Mouse (Mus musculus): Measurements from ENCODE around the gene Rxrb. TPM values are rescaled to one million over a fixed set of nuclear protein-coding genes. Genes with fewer than 3 reads are reported as not detected.

The Rxrb gene
- total and polyA plus RNA-seq, 3 experiments, result 27.0 to 47.7 (median 36.9) TPM

DNA sequence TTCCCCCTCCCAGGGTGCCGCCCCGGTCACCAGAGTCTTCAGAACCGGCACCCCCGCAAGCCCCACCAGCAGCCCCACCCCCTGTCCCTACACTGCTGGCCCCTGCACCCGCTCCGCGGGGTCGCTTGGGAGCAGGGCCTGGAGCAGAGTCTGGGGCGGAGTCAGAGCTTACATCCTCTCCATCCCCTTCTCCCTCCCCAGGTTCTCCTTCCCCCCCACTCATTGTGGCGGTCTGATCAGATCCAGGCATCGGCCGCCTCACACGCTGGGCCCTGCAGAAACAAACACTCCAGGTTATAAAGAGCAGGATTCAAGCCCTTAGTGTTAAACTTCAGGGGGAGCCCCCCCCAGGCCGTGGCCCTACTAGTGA, 9.2 kb upstream of the Rxrb start:
- Histone ChIP-seq H3K27me3 (replicated peaks) (no peaks in the 10 kb centered on the region), H3K4me1 (ENCODE audit: control insufficient read depth in 1 of 2, insufficient read depth in 2 of 2) (peaks cover 14 to 28% of the 10 kb centered on the region in 2 experiments), H3K79me2 (replicated peaks; ENCODE audit: control insufficient read depth, extremely low read depth, insufficient read depth, poor library complexity, severe bottlenecking) (0 out of 2 replicates have a peak, but pooled peaks cover 2% of the 10 kb centered on the region), H3K27ac (ENCODE audit: insufficient read depth, low read depth) (no peak overlapping the region), H3K36me3 (replicated peaks in 1 of 2; ENCODE audit: control insufficient read depth in 1 of 2, insufficient read depth in 1 of 2, low read length in 1 of 2) (peaks cover 14 to 32% of the 10 kb centered on the region in 2 experiments), H3K9me3 (replicated peaks; ENCODE audit: low read length) (peaks cover 27% of the 10 kb centered on the region), H3K4me3 (replicated peaks in 1 of 3; ENCODE audit: low read depth in 2 of 3, low read length in 2 of 3, poor library complexity in 1 of 3) (no peak overlapping the region), H3K4me2 (ENCODE audit: insufficient read depth, low read depth, poor library complexity, severe bottlenecking) (no peak overlapping the region), H3K9ac (ENCODE audit: insufficient read depth, low read depth) (no peak overlapping the region)
- TF ChIP-seq CTCF (conservative IDR thresholded peaks at IDR 0.05 in 1 of 2, IDR thresholded peaks at IDR 0.05 in 1 of 2; ENCODE audit: low read depth in 2 of 2, low read length in 2 of 2) (no peak), RCOR1 (conservative IDR thresholded peaks at IDR 0.05; ENCODE audit: low read depth, low read length) (no peak), BHLHE40 (IDR thresholded peaks at IDR 0.05; ENCODE audit: low read depth, low read length) (no peak), ETS1 (conservative IDR thresholded peaks at IDR 0.05; ENCODE audit: low read depth, low read length) (no peak), USF1 (IDR thresholded peaks at IDR 0.05; ENCODE audit: low read depth, low read length) (no peak)
- no peak for DNase-seq (ENCODE audit: extremely low read depth)
- in situ Hi-C loops (cut with MboI; ENCODE audit: low pct_ligation_motif_present, low pct_unique_long_range_greater_than_20kb, low sequenced_read_pairs) (no loop called here), dilution Hi-C loops (cut with MboI; ENCODE audit: extremely low pct_ligation_motif_present, extremely low pct_unique_long_range_greater_than_20kb, low sequenced_read_pairs) (no loop called here)

DNA sequence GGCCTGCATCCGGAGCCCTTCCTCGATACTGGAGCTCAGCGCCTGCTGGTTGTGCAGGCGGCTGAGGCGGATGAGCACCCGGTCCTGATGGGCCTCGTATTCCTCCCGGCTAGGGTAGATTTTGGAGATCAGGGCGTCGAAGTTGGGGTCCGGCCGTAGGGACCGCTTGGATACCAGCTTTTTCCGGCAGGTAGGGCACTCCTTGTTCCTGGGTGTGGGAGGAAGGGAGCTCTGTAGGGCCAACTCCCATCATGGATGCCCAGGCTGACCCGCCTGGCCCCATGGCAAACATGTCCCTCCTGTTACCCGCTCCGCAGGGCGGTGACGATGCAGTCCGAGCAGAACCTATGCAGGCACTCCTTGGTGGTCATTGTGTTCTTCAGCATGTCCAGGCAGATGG, 8.6 kb upstream of the Rxrb start:
- no peak for DNase-seq (ENCODE audit: extremely low read depth)
- H3K27ac ChIP-seq (ENCODE audit: insufficient read depth, low read depth), result no peak overlapping the region
- TF ChIP-seq PAX5 (IDR thresholded peaks at IDR 0.05; ENCODE audit: low read length) (no peak), MAZ (IDR thresholded peaks at IDR 0.05; ENCODE audit: low read depth, low read length) (no peak), SIN3A (IDR thresholded peaks at IDR 0.05; ENCODE audit: low read length) (no peak), RCOR1 (conservative IDR thresholded peaks at IDR 0.05; ENCODE audit: low read depth, low read length) (no peak), MXI1 (IDR thresholded peaks at IDR 0.05; ENCODE audit: low read depth, low read length) (no peak), ZMIZ1 (IDR thresholded peaks at IDR 0.05; ENCODE audit: low read depth, low read length) (no peak), SMC3 (IDR thresholded peaks at IDR 0.05; ENCODE audit: low read depth, low read length) (no peak), ETS1 (conservative IDR thresholded peaks at IDR 0.05; ENCODE audit: low read depth, low read length) (no peak), NELFE (IDR thresholded peaks at IDR 0.05; ENCODE audit: low read depth, low read length) (no peak), E2F4 (IDR thresholded peaks at IDR 0.05; ENCODE audit: insufficient replicate concordance, low read depth, low read length) (no peak), NRF1 (IDR thresholded peaks at IDR 0.05; ENCODE audit: low read depth, low read length) (no peak)
- H3K36me3 ChIP-seq (replicated peaks in 1 of 2; ENCODE audit: control insufficient read depth in 1 of 2, insufficient read depth in 1 of 2, low read length in 1 of 2), result peaks cover 14 to 32% of the 10 kb centered on the region in 2 experiments
- no peaks in the 10 kb centered on the region for H3K27me3 ChIP-seq (replicated peaks)
- peaks cover 27% of the 10 kb centered on the region for H3K9me3 ChIP-seq (replicated peaks; ENCODE audit: low read length)
- no peak overlapping the region for H3K4me3 ChIP-seq (replicated peaks in 1 of 3; ENCODE audit: low read depth in 2 of 3, low read length in 2 of 3, poor library complexity in 1 of 3)
- in situ Hi-C loops (cut with MboI; ENCODE audit: low pct_ligation_motif_present, low pct_unique_long_range_greater_than_20kb, low sequenced_read_pairs) (no loop called here), dilution Hi-C loops (cut with MboI; ENCODE audit: extremely low pct_ligation_motif_present, extremely low pct_unique_long_range_greater_than_20kb, low sequenced_read_pairs) (no loop called here)
- no peak overlapping the region for H3K9ac ChIP-seq (ENCODE audit: insufficient read depth, low read depth)
- H3K4me1 ChIP-seq (ENCODE audit: control insufficient read depth in 1 of 2, insufficient read depth in 2 of 2), result peaks cover 14 to 29% of the 10 kb centered on the region in 2 experiments
- H3K4me2 ChIP-seq (ENCODE audit: insufficient read depth, low read depth, poor library complexity, severe bottlenecking), result no peak overlapping the region
- H3K79me2 ChIP-seq (replicated peaks; ENCODE audit: control insufficient read depth, extremely low read depth, insufficient read depth, poor library complexity, severe bottlenecking), result 0 out of 2 replicates have a peak, but pooled peaks cover 2% of the 10 kb centered on the region

All from CH12.LX (cell line).